Mouse (Mus musculus) ES-Bruce4 (cell line): ENCODE measurements around the gene Madd. TPM values are rescaled to one million over a fixed set of nuclear protein-coding genes. Genes with fewer than 3 reads are reported as not detected.

Experiments
- H3K27ac ChIP-seq: 2 replicates; pipeline ENCODE4 v1.5.1; 2012; ENCODE audit warnings: low read length, inconsistent platforms; ENCODE audit not compliant: insufficient read depth
- H3K27me3 ChIP-seq: 2 replicates; pipeline ENCODE4 v1.6.1; 2012; ENCODE audit warnings: mild to moderate bottlenecking, low read length, inconsistent platforms; ENCODE audit not compliant: control insufficient read depth, poor library complexity, insufficient read depth, severe bottlenecking
- H3K36me3 ChIP-seq: 2 replicates; pipeline ENCODE4 v1.6.1; 2012; ENCODE audit warnings: inconsistent platforms, mild to moderate bottlenecking, low read length, moderate library complexity; ENCODE audit not compliant: control insufficient read depth, poor library complexity, insufficient read depth, severe bottlenecking
- H3K4me1 ChIP-seq: one replicate; pipeline ENCODE4 v1.8.1; 2011; ENCODE audit warnings: low read length; ENCODE audit not compliant: control insufficient read depth, insufficient read depth
- H3K4me3 ChIP-seq: 2 replicates; pipeline ENCODE4 v1.5.1; 2011; ENCODE audit warnings: low read depth, mild to moderate bottlenecking, low read length
- H3K9ac ChIP-seq: 2 replicates; pipeline ENCODE4 v1.6.1; 2012; ENCODE audit warnings: low read depth, mild to moderate bottlenecking, inconsistent platforms; ENCODE audit not compliant: poor library complexity, severe bottlenecking
- H3K9me3 ChIP-seq: replicated peaks from 2 replicates; pipeline ENCODE4 v1.6.1; 2012; ENCODE audit warnings: mild to moderate bottlenecking, low read length, inconsistent platforms; ENCODE audit not compliant: control insufficient read depth, poor library complexity, insufficient read depth, severe bottlenecking
- CTCF ChIP-seq: IDR thresholded peaks from one replicate; pipeline ENCODE4 v1.8.1; 2011; ENCODE audit warnings: low read depth, low read length
- EP300 ChIP-seq: IDR thresholded peaks from 2 replicates; pipeline ENCODE4 v1.6.1; 2011; ENCODE audit warnings: low read depth, low read length; ENCODE audit not compliant: insufficient read depth
- POLR2A ChIP-seq: IDR thresholded peaks from one replicate; pipeline ENCODE4 v1.8.1; 2011; ENCODE audit warnings: low read length; ENCODE audit not compliant: insufficient read depth
- polyA plus RNA-seq: library from polyadenylated mRNA; stranded (reverse); fragments of >200 nt; gene quantifications from 2 replicates; pipeline ENCODE4 v1.2.4, GENCODE M21; 2011; ENCODE audit warnings: low read depth; ENCODE audit not compliant: missing spikeins, insufficient read depth, insufficient read length

Gene Madd
- polyA plus RNA-seq, 1 experiment: 7.3 TPM

DNA sequence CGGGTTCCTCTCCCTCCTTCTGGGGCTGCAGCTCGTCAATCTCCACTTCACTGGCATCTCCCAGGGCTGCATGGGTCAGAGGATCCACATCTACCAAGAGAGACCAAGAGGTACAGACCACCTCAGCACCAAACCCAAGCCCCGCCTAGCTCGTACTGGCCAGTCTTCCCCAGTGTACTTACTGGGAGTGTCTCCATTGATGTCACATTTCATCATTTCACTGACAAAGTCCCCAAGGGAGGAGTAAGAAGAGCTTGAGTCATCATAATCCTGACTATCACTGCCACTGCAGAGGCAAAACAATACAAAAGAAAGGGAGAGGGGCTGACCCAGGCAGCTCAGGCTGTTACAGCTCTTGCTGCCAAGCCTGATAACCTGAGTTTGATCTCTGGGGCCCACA, 16.0 kb downstream of the Madd start:
- no peak overlapping the region for H3K27ac ChIP-seq
- H3K9ac ChIP-seq: no peak overlapping the region
- H3K9me3 ChIP-seq: no peaks in the 10 kb centered on the region
- H3K4me1 ChIP-seq: peaks cover 1% of the 10 kb centered on the region
- no peaks in the 10 kb centered on the region for H3K36me3 ChIP-seq
- TF ChIP-seq CTCF (no peak), POLR2A (no peak), EP300 (no peak)
- H3K4me3 ChIP-seq: no peak overlapping the region
- no peaks in the 10 kb centered on the region for H3K27me3 ChIP-seq

DNA sequence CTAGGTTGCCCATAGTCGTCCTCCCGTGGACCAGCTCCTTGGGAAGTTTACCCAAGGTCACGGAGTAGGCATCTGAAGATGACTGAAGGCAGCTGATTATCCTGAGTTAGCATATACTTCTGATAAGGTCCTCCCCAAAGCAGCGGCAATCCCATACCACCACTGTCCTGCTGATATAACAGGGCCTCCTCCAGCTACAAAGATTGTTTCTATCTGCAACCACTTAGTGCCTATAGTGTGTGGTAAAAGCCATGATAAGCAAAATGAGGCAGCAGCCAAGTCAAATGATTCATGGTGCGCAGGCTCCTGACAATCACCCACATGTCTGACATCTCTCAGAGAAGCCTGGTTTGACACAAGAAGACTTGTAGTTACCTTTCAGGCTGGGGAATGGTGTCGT, 18.6 kb downstream of the Madd start:
- Histone ChIP-seq H3K4me1 (no peaks in the 10 kb centered on the region), H3K36me3 (no peaks in the 10 kb centered on the region), H3K9ac (no peak overlapping the region), H3K27me3 (no peaks in the 10 kb centered on the region), H3K4me3 (no peak overlapping the region), H3K9me3 (no peaks in the 10 kb centered on the region), H3K27ac (no peak overlapping the region)
- no peak for TF ChIP-seq EP300
- TF ChIP-seq CTCF: no peak

- TF ChIP-seq POLR2A (no peak), CTCF (no peak), EP300 (no peak)
- Histone ChIP-seq H3K27me3 (no peaks in the 10 kb centered on the region), H3K4me3 (no peak overlapping the region), H3K27ac (no peak overlapping the region), H3K9ac (no peak overlapping the region), H3K4me1 (no peaks in the 10 kb centered on the region), H3K36me3 (no peaks in the 10 kb centered on the region), H3K9me3 (no peaks in the 10 kb centered on the region)
Observed at GRCm38 (mm10) chr2:91163532-91163931, 20.1 kb downstream of the Madd start.

DNA sequence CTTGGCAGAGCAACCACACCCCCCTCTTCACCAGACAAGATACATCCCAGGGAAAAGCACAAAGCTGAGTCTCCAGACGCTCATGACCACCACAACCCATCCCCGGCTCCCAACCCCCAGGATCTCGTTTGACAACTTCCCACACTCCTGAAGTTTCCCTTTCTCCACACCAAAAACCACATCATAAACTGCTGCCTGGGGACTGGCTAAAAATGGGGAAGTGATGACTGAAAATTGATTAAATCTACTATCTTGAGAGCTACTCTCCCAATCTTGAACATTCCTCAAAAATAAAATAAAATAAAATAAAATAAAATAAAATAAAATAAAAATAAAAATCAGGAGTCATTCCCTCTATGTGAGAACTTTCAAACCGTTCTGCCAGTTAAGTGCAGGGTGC, 20.7 kb downstream of the Madd start:
- H3K36me3 ChIP-seq: no peaks in the 10 kb centered on the region
- no peaks in the 10 kb centered on the region for H3K27me3 ChIP-seq
- no peak overlapping the region for H3K9ac ChIP-seq
- H3K4me3 ChIP-seq: no peak overlapping the region
- H3K9me3 ChIP-seq: no peaks in the 10 kb centered on the region
- no peak for TF ChIP-seq EP300
- TF ChIP-seq CTCF: no peak
- no peak for TF ChIP-seq POLR2A
- H3K4me1 ChIP-seq: no peaks in the 10 kb centered on the region
- no peak overlapping the region for H3K27ac ChIP-seq

DNA sequence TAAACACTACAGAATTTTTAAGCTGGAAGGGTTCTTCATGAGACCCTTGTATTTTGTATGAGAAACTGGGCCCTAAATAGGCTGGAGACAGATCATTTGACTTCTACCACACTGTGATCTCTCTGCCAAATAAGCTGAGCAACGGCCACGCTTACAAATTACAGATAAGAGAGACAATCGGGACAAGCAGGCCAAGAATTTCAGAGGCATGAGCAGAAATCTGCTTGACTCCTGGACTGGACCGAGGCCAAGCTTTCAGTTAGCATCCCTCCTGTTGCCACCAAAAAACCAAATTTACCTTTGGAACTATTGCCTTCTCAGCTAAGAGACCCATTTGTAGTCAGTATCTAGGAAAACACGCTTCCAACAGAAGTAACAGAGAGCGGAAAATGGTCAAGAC, 23.0 kb downstream of the Madd start:
- H3K9ac ChIP-seq: no peak overlapping the region
- no peaks in the 10 kb centered on the region for H3K27me3 ChIP-seq
- no peaks in the 10 kb centered on the region for H3K4me1 ChIP-seq
- no peaks in the 10 kb centered on the region for H3K36me3 ChIP-seq
- TF ChIP-seq POLR2A (no peak), CTCF (no peak), EP300 (no peak)
- no peaks in the 10 kb centered on the region for H3K9me3 ChIP-seq
- no peak overlapping the region for H3K4me3 ChIP-seq
- H3K27ac ChIP-seq: no peak overlapping the region

DNA sequence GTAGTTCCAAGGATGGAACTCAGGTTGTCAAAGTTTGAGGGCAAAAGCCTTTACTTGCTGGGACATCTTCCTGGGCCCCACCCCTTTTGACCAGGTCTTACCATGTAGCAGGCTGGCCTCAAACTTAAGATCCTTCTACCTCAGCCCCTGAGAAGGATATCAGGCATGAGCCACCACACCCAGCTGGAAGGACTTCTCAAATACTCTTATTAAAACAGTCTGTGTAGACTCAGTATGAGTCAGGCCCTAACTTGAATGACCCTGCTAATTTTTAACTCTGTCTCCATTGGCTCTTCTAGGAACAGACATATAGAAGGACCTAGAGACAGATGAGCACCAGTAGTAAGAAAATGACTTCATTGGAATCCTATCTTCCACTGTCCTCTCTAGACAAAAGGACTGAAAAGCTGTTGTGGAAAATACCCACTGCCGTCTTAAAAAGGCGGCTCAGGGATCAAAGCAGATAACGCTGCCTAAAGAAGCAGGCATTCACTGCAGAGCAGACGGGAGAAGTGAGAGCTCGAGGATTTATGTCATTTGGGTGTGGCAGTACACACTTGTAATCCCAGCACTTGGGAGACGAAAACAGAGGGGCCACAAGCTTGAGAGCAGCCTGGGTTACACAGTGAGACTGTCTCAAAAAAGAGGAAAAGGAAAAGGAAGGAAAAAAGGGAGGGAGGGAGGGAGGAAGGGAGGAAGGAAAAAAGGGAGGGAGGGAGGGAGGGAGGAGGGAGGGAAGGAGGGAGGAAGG, 26.5 kb downstream of the Madd start:
- Histone ChIP-seq H3K27ac (no peak overlapping the region), H3K9me3 (no peaks in the 10 kb centered on the region), H3K9ac (no peak overlapping the region), H3K4me1 (no peaks in the 10 kb centered on the region), H3K27me3 (no peaks in the 10 kb centered on the region), H3K4me3 (no peak overlapping the region), H3K36me3 (no peaks in the 10 kb centered on the region)
- TF ChIP-seq CTCF (no peak), POLR2A (no peak), EP300 (no peak)
